Mouse (Mus musculus) megakaryocyte, embryonic 14.5 days (primary cell): ENCODE results near the gene Ccl11. TPM values are rescaled to one million over a fixed set of nuclear protein-coding genes. Genes with fewer than 3 reads are reported as not detected.

Source experiments
- H3K27me3 ChIP-seq: replicated peaks from 2 replicates; pipeline ENCODE3; 2012; ENCODE audit warnings: inconsistent platforms
- H3K36me3 ChIP-seq: replicated peaks from 2 replicates; pipeline ENCODE3; 2012; ENCODE audit warnings: low read length, inconsistent platforms, mixed read lengths
- H3K4me1 ChIP-seq: 2 replicates; pipeline ENCODE4 v1.6.1; 2012; ENCODE audit warnings: inconsistent platforms
- H3K4me3 ChIP-seq: replicated peaks from 2 replicates; pipeline ENCODE3; 2012; ENCODE audit warnings: moderate library complexity, mild to moderate bottlenecking, inconsistent platforms
- H3K9me3 ChIP-seq: 2 replicates; pipeline ENCODE4 v1.6.1; 2012; ENCODE audit warnings: inconsistent platforms
- FLI1 ChIP-seq: IDR thresholded peaks from 2 replicates; pipeline ENCODE4 v1.6.1; 2012; ENCODE audit warnings: low read length, inconsistent platforms, mixed read lengths
- GATA1 ChIP-seq: IDR thresholded peaks from 3 replicates; pipeline ENCODE4 v1.6.1; 2012; ENCODE audit warnings: mixed read lengths, low read length, inconsistent platforms, borderline replicate concordance
- polyA plus RNA-seq: library from polyadenylated mRNA; stranded (reverse); fragments of >175 nt; gene quantifications from 2 replicates; pipeline ENCODE4 v1.2.3, GENCODE M21; 2012; ENCODE audit warnings: low replicate concordance; ENCODE audit not compliant: insufficient read depth

Ccl11 gene
- polyA plus RNA-seq, 1 experiment = not detected

GRCm38 (mm10) chr11:82078136-82078730, 20.6 kb downstream of the Ccl11 start:
- Histone ChIP-seq H3K9me3 (peaks cover 20% of the 10 kb centered on the region), H3K27me3 (peaks cover 2% of the 10 kb centered on the region), H3K4me3 (no peak overlapping the region), H3K36me3 (no peaks in the 10 kb centered on the region), H3K4me1 (no peaks in the 10 kb centered on the region)
- TF ChIP-seq GATA1 (no peak), FLI1 (no peak)

GRCm38 (mm10) chr11:82080865-82081264, 23.2 kb downstream of the Ccl11 start:
- peaks cover 8% of the 10 kb centered on the region for H3K9me3 ChIP-seq
- no peaks in the 10 kb centered on the region for H3K36me3 ChIP-seq
- no peaks in the 10 kb centered on the region for H3K4me1 ChIP-seq
- TF ChIP-seq GATA1 (no peak), FLI1 (no peak)
- H3K4me3 ChIP-seq = no peak overlapping the region
- no peaks in the 10 kb centered on the region for H3K27me3 ChIP-seq

DNA sequence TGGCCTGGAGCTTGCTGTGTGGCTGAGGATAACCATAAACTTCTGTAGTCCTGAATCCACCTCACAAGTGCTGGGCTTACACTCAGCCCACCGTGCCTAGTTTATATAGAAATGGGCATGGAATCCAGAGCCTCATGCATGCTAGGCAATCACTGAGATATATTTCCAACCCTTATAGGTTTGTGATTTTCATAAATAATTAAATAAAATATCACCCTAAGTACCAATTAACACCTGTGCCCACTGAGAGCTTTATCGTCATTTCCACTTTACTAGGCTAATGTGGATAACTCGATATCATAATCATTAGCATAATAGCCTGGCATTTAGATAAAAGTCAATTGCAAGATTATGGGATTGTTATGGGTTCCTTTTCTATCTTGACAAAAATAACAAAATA, 26.7 kb downstream of the Ccl11 start:
- Histone ChIP-seq H3K27me3 (no peaks in the 10 kb centered on the region), H3K36me3 (no peaks in the 10 kb centered on the region), H3K9me3 (no peaks in the 10 kb centered on the region), H3K4me1 (no peaks in the 10 kb centered on the region), H3K4me3 (no peak overlapping the region)
- no peak for TF ChIP-seq FLI1
- TF ChIP-seq GATA1 = no peak

GRCm38 (mm10) chr11:82099511-82100323, 42.1 kb downstream of the Ccl11 start:
- H3K4me3 ChIP-seq = no peak overlapping the region
- TF ChIP-seq FLI1 (no peak), GATA1 (no peak)
- H3K4me1 ChIP-seq = peaks cover 3% of the 10 kb centered on the region; the same call in 1 of the 2 replicates
- H3K27me3 ChIP-seq = no peaks in the 10 kb centered on the region
- no peaks in the 10 kb centered on the region for H3K36me3 ChIP-seq
- no peaks in the 10 kb centered on the region for H3K9me3 ChIP-seq

DNA sequence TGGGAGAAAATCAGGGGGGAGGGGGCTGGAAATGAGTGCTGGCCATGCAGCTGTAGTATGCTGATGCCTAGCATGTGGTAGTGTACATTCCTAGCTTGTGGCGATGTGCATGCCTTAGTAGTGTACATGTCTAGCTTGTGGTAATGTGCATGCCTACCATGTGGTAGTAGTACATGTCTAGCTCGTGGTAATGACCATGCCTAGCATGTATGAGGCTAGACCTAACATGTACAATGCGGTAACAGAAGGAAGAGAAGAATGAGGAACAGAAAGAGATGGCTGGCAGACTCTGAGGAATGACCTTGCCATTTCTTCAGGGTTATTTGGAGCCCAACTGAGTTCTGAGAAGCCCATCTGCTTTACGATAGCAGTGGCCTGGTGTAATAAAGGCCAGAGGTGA, 43.5 kb downstream of the Ccl11 start:
- H3K4me1 ChIP-seq = peaks cover 3% of the 10 kb centered on the region; the same call in 1 of the 2 replicates
- peaks cover 6% of the 10 kb centered on the region for H3K9me3 ChIP-seq
- H3K36me3 ChIP-seq = no peaks in the 10 kb centered on the region
- TF ChIP-seq FLI1 = no peak
- TF ChIP-seq GATA1 = no peak
- no peaks in the 10 kb centered on the region for H3K27me3 ChIP-seq
- peak overlapping the region; percentile 76 for H3K4me3 ChIP-seq

- Histone ChIP-seq H3K9me3 (peaks cover 6% of the 10 kb centered on the region), H3K36me3 (no peaks in the 10 kb centered on the region), H3K27me3 (no peaks in the 10 kb centered on the region), H3K4me3 (peak within 1 kb of the TSS; percentile 76), H3K4me1 (peaks cover 3% of the 10 kb centered on the region; the same call in 1 of the 2 replicates)
- TF ChIP-seq GATA1 (no peak), FLI1 (no peak)
These were observed 43.9 kb downstream of the Ccl11 start, which contains the start of gene Ccl12 for GRCm38 (mm10) chr11:82101529-82101928. Gene Ccl12, plus strand, starts transcription at chr11:82101845.

DNA sequence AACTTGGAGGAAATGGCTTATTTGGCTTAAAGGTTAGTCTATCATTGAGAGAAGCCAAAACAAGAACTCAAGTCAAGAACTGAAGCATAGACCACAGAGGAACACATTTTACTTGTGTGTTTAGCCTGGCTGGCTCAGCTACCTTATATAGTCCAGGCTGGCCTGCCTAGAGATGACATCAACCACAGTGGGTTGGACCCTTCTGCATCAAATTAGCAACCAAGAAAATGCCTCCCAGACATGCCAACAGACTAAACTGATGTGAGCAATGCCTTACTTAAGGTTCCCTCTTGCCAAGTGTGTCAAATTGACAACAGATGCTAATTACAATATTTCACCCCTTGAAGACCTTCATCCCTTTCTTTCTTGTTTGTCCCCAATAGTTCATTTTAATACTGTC, 52.0 kb downstream of the Ccl11 start:
- H3K27me3 ChIP-seq = no peaks in the 10 kb centered on the region
- TF ChIP-seq FLI1 = no peak
- TF ChIP-seq GATA1 = no peak
- no peak overlapping the region for H3K4me3 ChIP-seq
- H3K9me3 ChIP-seq = peaks cover 6% of the 10 kb centered on the region
- H3K4me1 ChIP-seq = no peaks in the 10 kb centered on the region
- H3K36me3 ChIP-seq = no peaks in the 10 kb centered on the region

DNA sequence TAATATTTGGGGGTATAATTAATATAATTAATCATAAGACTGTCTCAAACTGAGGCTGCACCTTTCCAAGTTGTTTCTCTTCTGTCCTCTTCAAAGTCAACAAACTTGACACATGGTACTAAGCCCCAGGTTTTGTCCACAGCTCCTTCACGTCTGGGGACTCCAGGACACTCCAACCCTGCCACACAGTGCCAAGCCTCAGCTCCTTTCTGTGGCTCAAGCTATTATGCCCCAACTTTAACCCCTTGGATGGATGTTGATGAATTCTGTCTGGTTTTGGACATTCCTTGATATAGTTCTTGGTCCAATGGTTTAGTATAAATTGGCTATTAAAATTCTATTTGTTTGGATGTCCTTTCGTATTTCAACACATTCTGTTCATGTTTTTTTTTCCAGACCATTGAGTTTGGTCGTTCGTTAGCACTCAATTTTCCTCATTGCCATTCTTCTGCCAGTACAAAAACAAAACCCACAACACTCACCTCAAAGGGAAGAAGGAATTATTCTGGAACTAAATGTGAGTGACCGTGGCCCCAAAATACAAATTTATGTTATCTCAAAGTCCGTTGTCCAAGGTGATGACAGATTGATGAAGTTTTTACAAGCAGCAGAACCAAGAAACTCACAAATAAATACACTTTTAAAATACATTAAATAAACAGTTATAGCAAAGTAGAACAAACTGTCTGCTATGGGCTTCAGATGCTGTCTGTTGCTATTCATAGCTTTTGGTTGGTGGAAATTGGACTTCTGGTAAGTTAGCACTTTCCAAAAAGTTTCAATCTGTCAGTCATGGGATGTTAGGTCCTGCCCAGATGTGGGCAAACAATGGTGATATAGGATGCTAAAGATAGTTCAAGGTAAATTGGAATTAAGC, 53.0 kb downstream of the Ccl11 start:
- no peaks in the 10 kb centered on the region for H3K27me3 ChIP-seq
- no peaks in the 10 kb centered on the region for H3K4me1 ChIP-seq
- H3K36me3 ChIP-seq = no peaks in the 10 kb centered on the region
- H3K4me3 ChIP-seq = no peak overlapping the region
- peaks cover 3% of the 10 kb centered on the region for H3K9me3 ChIP-seq
- TF ChIP-seq GATA1 (no peak), FLI1 (no peak)

Other genes with a start within 250 kb of the Ccl11 start
- gene 5530401A14Rik, start 197.2 kb upstream of the Ccl11 start, polyA plus RNA-seq = not detected in 2 replicates
- 0.04 TPM in 1 of 2 replicates, not detected in the other for gene Asic2, start 89.4 kb upstream of the Ccl11 start, polyA plus RNA-seq
- 2.4 TPM in 1 of 2 replicates, not detected in the other for gene Ccl2, start 22.3 kb upstream of the Ccl11 start, polyA plus RNA-seq
- gene Gm17268, start 19.3 kb upstream of the Ccl11 start, polyA plus RNA-seq = not detected in 2 replicates
- not detected in 2 replicates for gene Ccl7, start 12.1 kb upstream of the Ccl11 start, polyA plus RNA-seq
- not detected in 2 replicates for gene Ccl12, start 44.0 kb downstream of the Ccl11 start, polyA plus RNA-seq
- gene Ccl8, start 57.4 kb downstream of the Ccl11 start, polyA plus RNA-seq = not detected in 2 replicates
- not detected in 2 replicates for gene Ccl1, start 247.9 kb downstream of the Ccl11 start, polyA plus RNA-seq